Mouse (Mus musculus) neural tube, embryonic 11.5 days (tissue): ENCODE results near the gene Ascl1. TPM values are rescaled to one million over a fixed set of nuclear protein-coding genes. Genes with fewer than 3 reads are reported as not detected.

ENCODE experiments used
- polyA plus RNA-seq: library from polyadenylated mRNA; unstranded; fragments of >200 nt; fragmentation: Nextera tagmentation; extraction: Ambion mirVana; gene quantifications from 2 replicates; pipeline ENCODE4 v1.2.1, GENCODE M21; 2014

Ascl1 gene
- polyA plus RNA-seq, 1 experiment from 2014 or later = 40.5 TPM

Other genes starting within 250 kb of the Ascl1 start
- not detected in 2 replicates for gene Pah, start 28.1 kb upstream of the Ascl1 start, polyA plus RNA-seq